Mouse (Mus musculus) heart, adult 2 months (tissue): Measurements from ENCODE around the gene Chaf1b. TPM values are rescaled to one million over a fixed set of nuclear protein-coding genes. Genes with fewer than 3 reads are reported as not detected.

Experiments
- DNase-seq, 2 experiments: peaks; one replicate each; pipeline ENCODE4 v3.0.0; 2021
- H3K27ac ChIP-seq: fragments of 200-600 bp; 2 replicates; pipeline ENCODE4 v1.8.1; 2022
- H3K27me3 ChIP-seq: fragments of 200-500 bp; 2 replicates; pipeline ENCODE4 v1.6.1; 2012; ENCODE audit warnings: mild to moderate bottlenecking, low read length, inconsistent platforms, mixed read lengths; ENCODE audit not compliant: control insufficient read depth, insufficient read depth
- H3K36me3 ChIP-seq: fragments of 200-500 bp; 2 replicates; pipeline ENCODE4 v1.6.1; 2012; ENCODE audit warnings: low read length, inconsistent platforms; ENCODE audit not compliant: control insufficient read depth, insufficient read depth
- H3K4me1 ChIP-seq: fragments of 200-500 bp; 2 replicates; pipeline ENCODE4 v1.6.1; 2011; ENCODE audit warnings: low read length; ENCODE audit not compliant: control insufficient read depth, insufficient read depth
- H3K4me3 ChIP-seq: fragments of 200-600 bp; 2 replicates; pipeline ENCODE4 v1.8.1; 2022
- H3K79me2 ChIP-seq: fragments of 200-500 bp; replicated peaks from 2 replicates; pipeline ENCODE4 v1.6.1; 2012; ENCODE audit warnings: mild to moderate bottlenecking, inconsistent platforms, low read length, moderate library complexity, mixed read lengths; ENCODE audit not compliant: control insufficient read depth, insufficient read depth
- H3K9ac ChIP-seq: fragments of 200-500 bp; 2 replicates; pipeline ENCODE4 v1.6.1; 2012; ENCODE audit warnings: low read depth, mild to moderate bottlenecking, control low read depth, inconsistent platforms, low read length, mixed read lengths
- CTCF ChIP-seq: fragments of 200-600 bp; IDR thresholded peaks from 2 replicates; pipeline ENCODE4 v1.8.1; 2022; ENCODE audit warnings: antibody characterized with exemption, mild to moderate bottlenecking, moderate library complexity
- EP300 ChIP-seq: fragments of 200-500 bp; IDR thresholded peaks from 2 replicates; pipeline ENCODE4 v1.6.1; 2011; ENCODE audit warnings: low read depth, low read length, control low read depth; ENCODE audit not compliant: insufficient read depth
- POLR2A ChIP-seq: fragments of 200-500 bp; IDR thresholded peaks from 2 replicates; pipeline ENCODE4 v1.6.1; 2011; ENCODE audit warnings: mild to moderate bottlenecking, low read depth, low read length, control low read depth; ENCODE audit not compliant: insufficient read depth
- WGBS: fragments of 180-500 bp; shearing (Covaris S2); methylation state at CpG from one replicate; pipeline ENCODE4 v1.1.7; 2018; 5-methylcytosine and 5-hydroxymethylcytosine counted together
- intact Hi-C: fragments of 180-260 bp; cut with DNase I; formaldehyde crosslinking; loops from one replicate; pipeline ENCODE4 v1.15.1; 2025
- polyA plus RNA-seq: library from polyadenylated mRNA; depleted of rRNA; stranded (reverse); fragments of >200 nt; gene quantifications from 2 replicates; pipeline ENCODE4 v1.2.3, GENCODE M21; 2012
- total RNA-seq, 2 experiments: library from RNA; stranded (reverse); gene quantifications; 2 replicates each; pipeline ENCODE4 v1.2.3; 2021

Gene Chaf1b
- total and polyA plus RNA-seq, 3 experiments = 0.55 to 1.4 (median 0.70) TPM

GRCm38 (mm10) chr16:93874841-93875240, 8.9 kb upstream of the Chaf1b start:
- no peaks in the 10 kb centered on the region; the same call in 1 of the 2 replicates for H3K36me3 ChIP-seq
- H3K27ac ChIP-seq = no peak overlapping the region
- intact Hi-C loops = no loop called here
- DNase-seq = no peak
- no peak for TF ChIP-seq POLR2A
- no peak for TF ChIP-seq EP300
- TF ChIP-seq CTCF = no peak
- no peaks in the 10 kb centered on the region for H3K79me2 ChIP-seq
- no peaks in the 10 kb centered on the region for H3K4me1 ChIP-seq
- WGBS = 88% methylated on average over 13 of the region's 13 CpGs
- H3K9ac ChIP-seq = no peak overlapping the region
- no peak overlapping the region for H3K4me3 ChIP-seq
- H3K27me3 ChIP-seq = no peaks in the 10 kb centered on the region

- H3K36me3 ChIP-seq = no peaks in the 10 kb centered on the region; the same call in 1 of the 2 replicates
- no peak overlapping the region for H3K9ac ChIP-seq
- intact Hi-C loops = no loop called here
- no peaks in the 10 kb centered on the region for H3K79me2 ChIP-seq
- no peak overlapping the region for H3K27ac ChIP-seq
- H3K4me1 ChIP-seq = no peaks in the 10 kb centered on the region
- H3K4me3 ChIP-seq = no peak overlapping the region
- 57% methylated on average over 6 of the region's 6 CpGs for WGBS
- DNase-seq = no peak
- TF ChIP-seq EP300 (no peak), POLR2A (no peak), CTCF (no peak)
- H3K27me3 ChIP-seq = no peaks in the 10 kb centered on the region
These were observed 5.9 kb upstream of the Chaf1b start for GRCm38 (mm10) chr16:93877612-93878380.

- intact Hi-C loops = loop anchor here (5.0 to 10.0 kb wide), 2 partner anchors 52 to 169 kb away; partner anchors contain the start of genes Dop1b and Morc3
- DNase-seq = peak in 1 of 2 experiments; percentile 28
- Histone ChIP-seq H3K4me3 (peak overlapping the region; percentile 81), H3K27ac (no peak overlapping the region), H3K9ac (peak overlapping the region; percentile 55), H3K4me1 (peaks cover 2% of the 10 kb centered on the region; the same call in 1 of the 2 replicates), H3K36me3 (no peaks in the 10 kb centered on the region), H3K27me3 (no peaks in the 10 kb centered on the region), H3K79me2 (no peaks in the 10 kb centered on the region)
- whole genome bisulfite sequencing = 2% methylated on average over 43 of the region's 43 CpGs
- TF ChIP-seq CTCF (no peak), POLR2A (no peak), EP300 (no peak)
These were observed 503 bp downstream of the Chaf1b start for GRCm38 (mm10) chr16:93884086-93884721.

- no peaks in the 10 kb centered on the region for H3K79me2 ChIP-seq
- no peaks in the 10 kb centered on the region for H3K27me3 ChIP-seq
- DNase-seq = no peak
- peaks cover 2% of the 10 kb centered on the region; the same call in 1 of the 2 replicates for H3K4me1 ChIP-seq
- H3K27ac ChIP-seq = no peak overlapping the region
- TF ChIP-seq POLR2A = no peak
- no peak for TF ChIP-seq CTCF
- TF ChIP-seq EP300 = no peak
- peak overlapping the region; percentile 81; the same call in 1 of the 2 replicates for H3K4me3 ChIP-seq
- WGBS = 63% methylated on average over 5 of the region's 5 CpGs
- H3K36me3 ChIP-seq = no peaks in the 10 kb centered on the region
- intact Hi-C loops = loop anchor here (5.0 to 10.0 kb wide), 2 partner anchors 52 to 170 kb away; partner anchors contain the start of genes Dop1b and Morc3
- no peak overlapping the region for H3K9ac ChIP-seq
These were observed 1.0 kb downstream of the Chaf1b start for GRCm38 (mm10) chr16:93884722-93885113.

DNA sequence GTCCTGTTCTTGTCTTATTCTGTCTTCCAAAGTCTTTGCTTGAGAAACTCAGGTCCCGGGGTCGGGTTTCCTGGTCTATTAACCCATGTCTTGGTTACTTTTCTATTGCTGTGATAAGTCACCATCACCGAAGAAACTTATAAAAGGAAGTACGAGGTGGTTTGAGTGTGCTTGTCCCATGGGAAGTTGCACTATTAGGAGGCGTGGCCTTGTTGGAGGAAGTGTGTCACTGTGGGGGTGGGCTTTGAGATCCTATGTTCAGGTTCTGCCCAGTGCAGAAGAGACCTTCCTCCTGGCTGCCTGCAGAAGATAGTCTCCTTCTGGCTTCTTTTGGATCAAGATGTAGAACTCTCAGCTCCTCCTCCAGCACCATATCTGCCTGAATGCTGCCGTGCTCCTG, 4.8 kb downstream of the Chaf1b start:
- Histone ChIP-seq H3K79me2 (no peaks in the 10 kb centered on the region), H3K27me3 (no peaks in the 10 kb centered on the region), H3K36me3 (no peaks in the 10 kb centered on the region), H3K4me3 (no peak overlapping the region), H3K4me1 (no peaks in the 10 kb centered on the region), H3K9ac (no peak overlapping the region), H3K27ac (no peak overlapping the region)
- intact Hi-C loops = loop anchor here (10.0 kb wide), 1 partner anchor 174 kb away; the partner anchor contains the start of gene Dop1b
- WGBS = 79% methylated on average over 6 of the region's 6 CpGs
- DNase-seq = no peak
- TF ChIP-seq POLR2A = no peak
- TF ChIP-seq EP300 = no peak
- TF ChIP-seq CTCF = no peak
